Mouse (Mus musculus) E14TG2a.4 (cell line): ENCODE measurements at regions not wholly inside any gene's neighbourhood (a gene's known extent, or its start where the extent isn't known, plus 50 kb on each side); places are given as distances from the start of the nearest gene placed in this dataset.
"Not testable (repeated sequence)": the region's sequence is repeated elsewhere in the genome, so short reads cannot be mapped to it uniquely, and the experiment has no call there.

Source experiments
- H3K27me3 ChIP-seq: 2 replicates; pipeline ENCODE4 v1.6.1; 2014; ENCODE audit warnings: low read length, control low read depth; ENCODE audit not compliant: insufficient read depth
- H3K36me3 ChIP-seq: 2 replicates; pipeline ENCODE4 v1.6.1; 2014; ENCODE audit warnings: low read length, control low read depth; ENCODE audit not compliant: insufficient read depth
- H3K4me1 ChIP-seq: replicated peaks from 2 replicates; pipeline ENCODE4 v1.6.1; 2014; ENCODE audit warnings: low read depth, low read length, control low read depth
- H3K4me3 ChIP-seq: replicated peaks from 2 replicates; pipeline ENCODE4 v1.5.1; 2014; ENCODE audit warnings: mild to moderate bottlenecking, low read length
- H3K9me3 ChIP-seq: 2 replicates; pipeline ENCODE4 v1.6.1; 2014; ENCODE audit warnings: low read length, control low read depth
- CTCF ChIP-seq: conservative IDR thresholded peaks from 2 replicates; pipeline ENCODE4 v1.5.1; 2014; ENCODE audit warnings: low read length
- NANOG ChIP-seq: IDR thresholded peaks from 2 replicates; pipeline ENCODE4 v1.6.1; 2014; ENCODE audit warnings: borderline replicate concordance, low read length, mixed read lengths
- POU5F1 ChIP-seq: IDR thresholded peaks from 2 replicates; pipeline ENCODE4 v1.6.1; 2014; ENCODE audit warnings: low read length, borderline replicate concordance

- no peak overlapping the region for H3K4me3 ChIP-seq
- TF ChIP-seq NANOG (no peak), POU5F1 (no peak), CTCF (no peak)
- peaks cover 16% of the 10 kb centered on the region for H3K4me1 ChIP-seq
- H3K9me3 ChIP-seq = 0 out of 2 replicates have a peak, but pooled peaks cover 7% of the 10 kb centered on the region
- peaks cover 31% of the 10 kb centered on the region for H3K27me3 ChIP-seq
- H3K36me3 ChIP-seq = no peaks in the 10 kb centered on the region
These were observed 217.2 kb downstream of the Tpra1 start for GRCm38 (mm10) chr6:89119241-89119640.

GRCm38 (mm10) chr6:89121023-89121745 lies 219.1 kb downstream of the Tpra1 start:
- no peak for TF ChIP-seq CTCF
- TF ChIP-seq NANOG = no peak
- no peak for TF ChIP-seq POU5F1
- no peaks in the 10 kb centered on the region for H3K36me3 ChIP-seq
- peaks cover 34% of the 10 kb centered on the region for H3K4me1 ChIP-seq
- H3K9me3 ChIP-seq = 0 out of 2 replicates have a peak, but pooled peaks cover 5% of the 10 kb centered on the region
- no peak overlapping the region for H3K4me3 ChIP-seq
- peaks cover 36% of the 10 kb centered on the region for H3K27me3 ChIP-seq

GRCm38 (mm10) chr6:89121746-89122070 lies 219.7 kb downstream of the Tpra1 start:
- peaks cover 39% of the 10 kb centered on the region for H3K4me1 ChIP-seq
- TF ChIP-seq NANOG (no peak), POU5F1 (no peak), CTCF (no peak)
- H3K9me3 ChIP-seq = no peaks in the 10 kb centered on the region
- H3K4me3 ChIP-seq = no peak overlapping the region
- peaks cover 41% of the 10 kb centered on the region for H3K27me3 ChIP-seq
- H3K36me3 ChIP-seq = no peaks in the 10 kb centered on the region

DNA sequence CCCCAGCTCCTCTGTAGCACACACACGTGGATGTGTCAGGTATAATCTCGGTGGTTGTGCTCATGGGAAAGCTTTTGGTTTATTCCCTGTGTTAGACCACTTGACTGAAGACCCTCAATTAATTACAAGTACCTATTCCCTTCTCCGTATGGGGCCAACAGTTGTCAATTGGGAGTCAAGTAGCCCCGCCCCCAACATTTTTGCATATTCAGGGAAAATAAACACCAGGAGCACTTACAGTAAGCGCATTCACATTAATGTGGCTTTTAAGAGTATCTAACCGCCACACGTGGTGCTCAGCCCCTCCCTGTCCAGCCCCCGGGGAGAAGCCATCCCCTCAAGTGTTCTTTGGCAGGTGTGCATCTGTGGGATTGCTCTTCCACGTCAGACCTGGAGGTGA lies 223.9 kb downstream of the Tpra1 start:
- H3K4me1 ChIP-seq = peaks cover 57% of the 10 kb centered on the region
- TF ChIP-seq POU5F1 (no peak), NANOG (peak; percentile 41), CTCF (no peak)
- peaks cover 58% of the 10 kb centered on the region for H3K27me3 ChIP-seq
- no peaks in the 10 kb centered on the region for H3K36me3 ChIP-seq
- no peak overlapping the region; the same call in 1 of the 2 replicates for H3K4me3 ChIP-seq
- no peaks in the 10 kb centered on the region for H3K9me3 ChIP-seq

DNA sequence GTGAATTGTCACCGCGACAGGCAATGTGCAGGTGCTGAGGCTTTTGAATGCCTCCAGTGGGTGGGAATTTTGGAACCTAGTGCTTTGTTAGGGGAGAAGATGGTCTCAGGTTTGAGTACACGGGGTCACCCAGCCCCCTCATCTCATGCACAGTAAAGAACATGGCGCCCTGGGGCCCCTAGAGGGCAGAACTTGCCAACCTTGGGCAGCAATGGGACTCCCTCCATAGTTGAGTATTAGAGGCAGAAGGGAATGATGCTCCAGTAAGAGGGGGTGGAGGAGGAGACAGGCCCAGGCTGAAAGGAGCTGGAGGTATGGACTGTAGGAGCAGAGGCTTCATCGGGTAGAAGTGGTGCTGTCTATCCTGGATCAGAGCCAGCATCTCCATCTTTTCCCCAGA lies 226.1 kb downstream of the Tpra1 start:
- peaks cover 50% of the 10 kb centered on the region for H3K4me1 ChIP-seq
- H3K27me3 ChIP-seq = peaks cover 45% of the 10 kb centered on the region
- not testable (repeated sequence) for H3K36me3 ChIP-seq, H3K9me3 ChIP-seq, H3K4me3 ChIP-seq

DNA sequence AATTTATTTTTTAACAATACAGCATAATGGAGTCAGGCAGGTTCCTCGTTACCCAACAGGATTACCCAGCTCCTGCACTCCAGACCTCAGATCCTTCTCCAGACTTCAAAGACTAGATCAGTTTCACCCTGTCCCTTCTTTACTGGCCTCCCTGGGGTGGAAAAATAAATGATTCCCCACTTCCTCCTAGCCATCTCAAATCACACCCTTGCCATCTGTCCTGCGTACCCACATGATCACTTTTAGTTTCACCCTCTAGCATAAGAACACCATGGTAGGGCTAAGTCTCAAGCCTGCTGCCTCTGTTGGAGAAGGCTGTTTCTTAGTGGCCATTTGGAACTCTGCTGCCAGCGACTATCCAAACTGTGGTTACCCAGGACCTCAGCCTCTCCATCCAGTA lies 222.0 kb downstream of the Plxna1 start:
- Histone ChIP-seq H3K36me3 (no peaks in the 10 kb centered on the region), H3K4me3 (no peak overlapping the region), H3K4me1 (no peaks in the 10 kb centered on the region), H3K27me3 (peaks cover 5% of the 10 kb centered on the region; the same call in 1 of the 2 replicates), H3K9me3 (no peaks in the 10 kb centered on the region)
- TF ChIP-seq NANOG (no peak), CTCF (no peak), POU5F1 (no peak)

GRCm38 (mm10) chr6:89153027-89153662 lies 209.3 kb downstream of the Plxna1 start:
- Histone ChIP-seq H3K4me3 (no peak overlapping the region), H3K4me1 (peaks cover 4% of the 10 kb centered on the region), H3K27me3 (no peaks in the 10 kb centered on the region), H3K36me3 (no peaks in the 10 kb centered on the region), H3K9me3 (no peaks in the 10 kb centered on the region)
- no peak for TF ChIP-seq CTCF
- no peak for TF ChIP-seq NANOG
- no peak for TF ChIP-seq POU5F1

- Histone ChIP-seq H3K4me3 (no peak overlapping the region), H3K9me3 (no peaks in the 10 kb centered on the region), H3K4me1 (no peaks in the 10 kb centered on the region), H3K27me3 (peaks cover 5% of the 10 kb centered on the region; the same call in 1 of the 2 replicates), H3K36me3 (no peaks in the 10 kb centered on the region)
- TF ChIP-seq POU5F1 = no peak
- TF ChIP-seq NANOG = no peak
- no peak for TF ChIP-seq CTCF
These were observed 204.9 kb downstream of the Plxna1 start for GRCm38 (mm10) chr6:89157501-89157900.

- Histone ChIP-seq H3K27me3 (peaks cover 5% of the 10 kb centered on the region; the same call in 1 of the 2 replicates), H3K36me3 (no peaks in the 10 kb centered on the region), H3K9me3 (no peaks in the 10 kb centered on the region), H3K4me1 (no peaks in the 10 kb centered on the region), H3K4me3 (no peak overlapping the region)
- no peak for TF ChIP-seq CTCF
- TF ChIP-seq NANOG = no peak
- no peak for TF ChIP-seq POU5F1
These were observed 202.4 kb downstream of the Plxna1 start for GRCm38 (mm10) chr6:89160051-89160450.
